Mouse (Mus musculus) olfactory bulb, adult 2 months (tissue): Measurements from ENCODE around the gene Slc26a9. TPM values are rescaled to one million over a fixed set of nuclear protein-coding genes. Genes with fewer than 3 reads are reported as not detected.

Experiments used
- H3K27ac ChIP-seq: fragments of 200-500 bp; 2 replicates; pipeline ENCODE4 v1.5.1; 2012; ENCODE audit warnings: low read depth, low read length; ENCODE audit not compliant: insufficient read depth
- H3K4me1 ChIP-seq: fragments of 200-500 bp; 2 replicates; pipeline ENCODE4 v1.6.1; 2012; ENCODE audit warnings: low read length; ENCODE audit not compliant: control insufficient read depth, insufficient read depth
- H3K4me3 ChIP-seq: fragments of 200-500 bp; 2 replicates; pipeline ENCODE4 v1.5.1; 2012; ENCODE audit warnings: mild to moderate bottlenecking, low read depth, low read length, moderate library complexity; ENCODE audit not compliant: insufficient read depth
- CTCF ChIP-seq: fragments of 200-500 bp; IDR thresholded peaks from 2 replicates; pipeline ENCODE4 v1.5.1; 2012; ENCODE audit warnings: low read depth, mild to moderate bottlenecking, low read length, moderate library complexity; ENCODE audit not compliant: insufficient read depth
- POLR2A ChIP-seq: fragments of 200-500 bp; IDR thresholded peaks from 2 replicates; pipeline ENCODE4 v1.6.1; 2012; ENCODE audit warnings: mild to moderate bottlenecking, low read depth, low read length, moderate library complexity; ENCODE audit not compliant: insufficient read depth
- WGBS: fragments of 180-500 bp; shearing (Covaris S2); methylation state at CpG from one replicate; pipeline ENCODE4 v1.1.7; 2018; 5-methylcytosine and 5-hydroxymethylcytosine counted together
- polyA plus RNA-seq: library from polyadenylated mRNA; stranded (reverse); fragments of >200 nt; gene quantifications from 2 replicates; pipeline ENCODE4 v1.2.4, GENCODE M21; 2012; ENCODE audit warnings: low replicate concordance; ENCODE audit not compliant: missing spikeins, insufficient read depth, insufficient read length

Gene Slc26a9
- not detected in 2 replicates for polyA plus RNA-seq

- H3K27ac ChIP-seq: no peak within 1 kb of the TSS
- WGBS: 80% methylated on average over 10 of the region's 10 CpGs
- H3K4me1 ChIP-seq: peaks cover 10% of the 10 kb centered on the region; the same call in 1 of the 2 replicates
- TF ChIP-seq CTCF: no peak
- no peak for TF ChIP-seq POLR2A
- no peak within 1 kb of the TSS for H3K4me3 ChIP-seq
Observed at GRCm38 (mm10) chr1:131743868-131744464, at the start of gene Slc26a9. Slc26a9 (plus strand) TSS chr1:131744022.

GRCm38 (mm10) chr1:131695308-131695707 is 48.5 kb upstream of the Slc26a9 start:
- Histone ChIP-seq H3K4me1 (no peaks in the 10 kb centered on the region; the same call in 1 of the 2 replicates), H3K27ac (no peak overlapping the region), H3K4me3 (no peak overlapping the region)
- WGBS: 84% methylated on average over 2 of the region's 2 CpGs
- TF ChIP-seq POLR2A: no peak
- TF ChIP-seq CTCF: no peak

- WGBS: 55% methylated on average over 4 of the region's 4 CpGs
- H3K27ac ChIP-seq: no peak overlapping the region
- no peak overlapping the region for H3K4me3 ChIP-seq
- H3K4me1 ChIP-seq: no peaks in the 10 kb centered on the region; the same call in 1 of the 2 replicates
- no peak for TF ChIP-seq POLR2A
- TF ChIP-seq CTCF: no peak
Observed at GRCm38 (mm10) chr1:131696325-131696724, 47.5 kb upstream of the Slc26a9 start.

GRCm38 (mm10) chr1:131698770-131699169 is 45.1 kb upstream of the Slc26a9 start:
- no peak for TF ChIP-seq CTCF
- no peak for TF ChIP-seq POLR2A
- 92% methylated on average over 3 of the region's 3 CpGs for WGBS
- H3K4me1 ChIP-seq: no peaks in the 10 kb centered on the region; the same call in 1 of the 2 replicates
- H3K27ac ChIP-seq: no peak overlapping the region
- H3K4me3 ChIP-seq: no peak overlapping the region

GRCm38 (mm10) chr1:131699642-131700041 is 44.2 kb upstream of the Slc26a9 start:
- Histone ChIP-seq H3K4me1 (no peaks in the 10 kb centered on the region; the same call in 1 of the 2 replicates), H3K27ac (no peak overlapping the region), H3K4me3 (no peak overlapping the region)
- no peak for TF ChIP-seq POLR2A
- no peak for TF ChIP-seq CTCF
- WGBS: 84% methylated on average over 4 of the region's 4 CpGs

GRCm38 (mm10) chr1:131700447-131700846 is 43.4 kb upstream of the Slc26a9 start:
- no peak overlapping the region for H3K27ac ChIP-seq
- H3K4me3 ChIP-seq: no peak overlapping the region
- 75% methylated on average over 5 of the region's 5 CpGs for WGBS
- no peak for TF ChIP-seq CTCF
- no peak for TF ChIP-seq POLR2A
- no peaks in the 10 kb centered on the region; the same call in 1 of the 2 replicates for H3K4me1 ChIP-seq

GRCm38 (mm10) chr1:131701391-131701790 is 42.4 kb upstream of the Slc26a9 start:
- no peak for TF ChIP-seq CTCF
- Histone ChIP-seq H3K4me3 (no peak overlapping the region), H3K4me1 (no peaks in the 10 kb centered on the region; the same call in 1 of the 2 replicates), H3K27ac (no peak overlapping the region)
- 89% methylated on average over 5 of the region's 5 CpGs for WGBS

GRCm38 (mm10) chr1:131702094-131702766 is 41.6 kb upstream of the Slc26a9 start:
- H3K27ac ChIP-seq: no peak overlapping the region
- H3K4me1 ChIP-seq: no peaks in the 10 kb centered on the region
- WGBS: 85% methylated on average over 8 of the region's 8 CpGs
- no peak for TF ChIP-seq POLR2A
- TF ChIP-seq CTCF: no peak
- H3K4me3 ChIP-seq: no peak overlapping the region

- H3K27ac ChIP-seq: no peak overlapping the region
- WGBS: 36% methylated on average over 2 of the region's 2 CpGs
- H3K4me3 ChIP-seq: no peak overlapping the region
- TF ChIP-seq CTCF (no peak), POLR2A (no peak)
- no peaks in the 10 kb centered on the region for H3K4me1 ChIP-seq
Observed at GRCm38 (mm10) chr1:131703482-131703881, 40.3 kb upstream of the Slc26a9 start.
